Mouse (Mus musculus) heart, adult 2 months (tissue): ENCODE measurements around the gene Hpca. TPM values are rescaled to one million over a fixed set of nuclear protein-coding genes. Genes with fewer than 3 reads are reported as not detected.

Experiments
- DNase-seq, 2 experiments: peaks; one replicate each; pipeline ENCODE4 v3.0.0; 2021
- H3K27ac ChIP-seq: fragments of 200-600 bp; 2 replicates; pipeline ENCODE4 v1.8.1; 2022
- H3K27me3 ChIP-seq: fragments of 200-500 bp; 2 replicates; pipeline ENCODE4 v1.6.1; 2012; ENCODE audit warnings: mild to moderate bottlenecking, low read length, inconsistent platforms, mixed read lengths; ENCODE audit not compliant: control insufficient read depth, insufficient read depth
- H3K36me3 ChIP-seq: fragments of 200-500 bp; 2 replicates; pipeline ENCODE4 v1.6.1; 2012; ENCODE audit warnings: low read length, inconsistent platforms; ENCODE audit not compliant: control insufficient read depth, insufficient read depth
- H3K4me1 ChIP-seq: fragments of 200-500 bp; 2 replicates; pipeline ENCODE4 v1.6.1; 2011; ENCODE audit warnings: low read length; ENCODE audit not compliant: control insufficient read depth, insufficient read depth
- H3K4me3 ChIP-seq: fragments of 200-600 bp; 2 replicates; pipeline ENCODE4 v1.8.1; 2022
- H3K79me2 ChIP-seq: fragments of 200-500 bp; replicated peaks from 2 replicates; pipeline ENCODE4 v1.6.1; 2012; ENCODE audit warnings: mild to moderate bottlenecking, inconsistent platforms, low read length, moderate library complexity, mixed read lengths; ENCODE audit not compliant: control insufficient read depth, insufficient read depth
- H3K9ac ChIP-seq: fragments of 200-500 bp; 2 replicates; pipeline ENCODE4 v1.6.1; 2012; ENCODE audit warnings: low read depth, mild to moderate bottlenecking, control low read depth, inconsistent platforms, low read length, mixed read lengths
- CTCF ChIP-seq: fragments of 200-600 bp; IDR thresholded peaks from 2 replicates; pipeline ENCODE4 v1.8.1; 2022; ENCODE audit warnings: antibody characterized with exemption, mild to moderate bottlenecking, moderate library complexity
- EP300 ChIP-seq: fragments of 200-500 bp; IDR thresholded peaks from 2 replicates; pipeline ENCODE4 v1.6.1; 2011; ENCODE audit warnings: low read depth, low read length, control low read depth; ENCODE audit not compliant: insufficient read depth
- POLR2A ChIP-seq: fragments of 200-500 bp; IDR thresholded peaks from 2 replicates; pipeline ENCODE4 v1.6.1; 2011; ENCODE audit warnings: mild to moderate bottlenecking, low read depth, low read length, control low read depth; ENCODE audit not compliant: insufficient read depth
- WGBS: fragments of 180-500 bp; shearing (Covaris S2); methylation state at CpG from one replicate; pipeline ENCODE4 v1.1.7; 2018; 5-methylcytosine and 5-hydroxymethylcytosine counted together
- intact Hi-C: fragments of 180-260 bp; cut with DNase I; formaldehyde crosslinking; loops from one replicate; pipeline ENCODE4 v1.15.1; 2025
- polyA plus RNA-seq: library from polyadenylated mRNA; depleted of rRNA; stranded (reverse); fragments of >200 nt; gene quantifications from 2 replicates; pipeline ENCODE4 v1.2.3, GENCODE M21; 2012
- total RNA-seq, 2 experiments: library from RNA; stranded (reverse); gene quantifications; 2 replicates each; pipeline ENCODE4 v1.2.3; 2021

Hpca gene
- total and polyA plus RNA-seq, 3 experiments: 0.14 to 0.62 TPM; not detected in 1

- no peaks in the 10 kb centered on the region for H3K4me1 ChIP-seq
- intact Hi-C loops: no loop called here
- H3K27ac ChIP-seq: no peak overlapping the region
- DNase-seq: no peak
- TF ChIP-seq POLR2A (no peak), CTCF (no peak), EP300 (no peak)
- no peaks in the 10 kb centered on the region for H3K79me2 ChIP-seq
- no peak overlapping the region for H3K9ac ChIP-seq
- no peaks in the 10 kb centered on the region for H3K36me3 ChIP-seq
- H3K27me3 ChIP-seq: peaks cover 12% of the 10 kb centered on the region
- no peak overlapping the region for H3K4me3 ChIP-seq
- 74% methylated on average over 7 of the region's 7 CpGs for WGBS
Measured at GRCm38 (mm10) chr4:129108624-129109023, 13.2 kb downstream of the Hpca start.

GRCm38 (mm10) chr4:129107348-129107899 is 14.4 kb downstream of the Hpca start:
- no peak overlapping the region for H3K4me3 ChIP-seq
- no peak overlapping the region for H3K27ac ChIP-seq
- intact Hi-C loops: no loop called here
- H3K36me3 ChIP-seq: no peaks in the 10 kb centered on the region
- no peaks in the 10 kb centered on the region for H3K79me2 ChIP-seq
- no peak overlapping the region for H3K9ac ChIP-seq
- no peak for DNase-seq
- no peak for TF ChIP-seq POLR2A
- TF ChIP-seq CTCF: no peak
- no peaks in the 10 kb centered on the region for H3K4me1 ChIP-seq
- WGBS: 58% methylated on average over 10 of the region's 10 CpGs
- H3K27me3 ChIP-seq: peaks cover 11% of the 10 kb centered on the region

GRCm38 (mm10) chr4:129106073-129106472 is 15.8 kb downstream of the Hpca start:
- peaks cover 9% of the 10 kb centered on the region for H3K27me3 ChIP-seq
- WGBS: 27% methylated on average over 9 of the region's 9 CpGs
- DNase-seq: no peak
- H3K4me1 ChIP-seq: no peaks in the 10 kb centered on the region
- no peak overlapping the region for H3K4me3 ChIP-seq
- no peaks in the 10 kb centered on the region for H3K36me3 ChIP-seq
- intact Hi-C loops: no loop called here
- TF ChIP-seq EP300: no peak
- no peaks in the 10 kb centered on the region for H3K79me2 ChIP-seq
- H3K9ac ChIP-seq: no peak overlapping the region
- no peak overlapping the region for H3K27ac ChIP-seq

GRCm38 (mm10) chr4:129105356-129105755 is 16.5 kb downstream of the Hpca start, which contains the start of gene Tmem54:
Gene Tmem54 (plus strand): TSS chr4:129105548.
- H3K4me1 ChIP-seq: no peaks in the 10 kb centered on the region
- intact Hi-C loops: no loop called here
- no peak within 1 kb of the TSS for H3K4me3 ChIP-seq
- H3K27me3 ChIP-seq: peaks cover 9% of the 10 kb centered on the region
- no peak within 1 kb of the TSS for H3K27ac ChIP-seq
- whole genome bisulfite sequencing: 3% methylated on average over 40 of the region's 40 CpGs
- TF ChIP-seq POLR2A (no peak), CTCF (no peak), EP300 (no peak)
- no peaks in the 10 kb centered on the region for H3K79me2 ChIP-seq
- no peaks in the 10 kb centered on the region for H3K36me3 ChIP-seq
- no peak within 1 kb of the TSS for H3K9ac ChIP-seq
- no peak for DNase-seq

GRCm38 (mm10) chr4:129102133-129102829 is 19.6 kb downstream of the Hpca start:
- no peak overlapping the region for H3K27ac ChIP-seq
- no peaks in the 10 kb centered on the region for H3K36me3 ChIP-seq
- intact Hi-C loops: no loop called here
- peaks cover 9% of the 10 kb centered on the region for H3K27me3 ChIP-seq
- no peak overlapping the region for H3K9ac ChIP-seq
- H3K79me2 ChIP-seq: no peaks in the 10 kb centered on the region
- no peak for TF ChIP-seq CTCF
- WGBS: 36% methylated on average over 14 of the region's 14 CpGs
- H3K4me3 ChIP-seq: no peak overlapping the region
- DNase-seq: no peak
- no peaks in the 10 kb centered on the region for H3K4me1 ChIP-seq

- Histone ChIP-seq H3K4me1 (no peaks in the 10 kb centered on the region), H3K4me3 (no peak overlapping the region), H3K27me3 (no peaks in the 10 kb centered on the region), H3K79me2 (no peaks in the 10 kb centered on the region), H3K27ac (no peak overlapping the region), H3K9ac (no peak overlapping the region), H3K36me3 (no peaks in the 10 kb centered on the region)
- intact Hi-C loops: no loop called here
- 74% methylated on average over 7 of the region's 7 CpGs for WGBS
- no peak for TF ChIP-seq EP300
- TF ChIP-seq CTCF: no peak
- no peak for TF ChIP-seq POLR2A
- DNase-seq: no peak
Measured at GRCm38 (mm10) chr4:129097006-129097405, 24.8 kb downstream of the Hpca start.
